Mouse (Mus musculus) C2C12 (cell line): ENCODE results near the gene B4galt5.

ENCODE experiments used
- CTCF ChIP-seq: IDR thresholded peaks from one replicate; pipeline ENCODE4 v1.5.1; 2011; ENCODE audit not compliant: control insufficient read depth, insufficient read depth, insufficient read length
- MYOD1 ChIP-seq: IDR thresholded peaks from one replicate; pipeline ENCODE4 v1.6.1; 2011; ENCODE audit warnings: low read depth; ENCODE audit not compliant: control insufficient read depth, insufficient read length
- USF1 ChIP-seq: IDR thresholded peaks from one replicate; pipeline ENCODE4 v1.6.1; 2011; ENCODE audit warnings: low read depth, mild to moderate bottlenecking, control low read depth, moderate library complexity

GRCm38 (mm10) chr2:167310121-167310520 lies 38.9 kb downstream of the B4galt5 start:
- TF ChIP-seq CTCF (no peak), MYOD1 (no peak), USF1 (no peak)
